Mouse (Mus musculus) cerebellum, adult 2 months (tissue): ENCODE measurements around the gene Uncx.

ENCODE experiments used
- CTCF ChIP-seq: fragments of 200-500 bp; IDR thresholded peaks from 2 replicates; pipeline ENCODE4 v1.5.1; 2011; ENCODE audit warnings: low read depth, mild to moderate bottlenecking, control low read depth, low read length, moderate library complexity, borderline replicate concordance; ENCODE audit not compliant: insufficient read depth
- POLR2A ChIP-seq: fragments of 200-500 bp; IDR thresholded peaks from 2 replicates; pipeline ENCODE4 v1.6.1; 2011; ENCODE audit warnings: low read length, control low read depth, borderline replicate concordance; ENCODE audit not compliant: insufficient read depth

DNA sequence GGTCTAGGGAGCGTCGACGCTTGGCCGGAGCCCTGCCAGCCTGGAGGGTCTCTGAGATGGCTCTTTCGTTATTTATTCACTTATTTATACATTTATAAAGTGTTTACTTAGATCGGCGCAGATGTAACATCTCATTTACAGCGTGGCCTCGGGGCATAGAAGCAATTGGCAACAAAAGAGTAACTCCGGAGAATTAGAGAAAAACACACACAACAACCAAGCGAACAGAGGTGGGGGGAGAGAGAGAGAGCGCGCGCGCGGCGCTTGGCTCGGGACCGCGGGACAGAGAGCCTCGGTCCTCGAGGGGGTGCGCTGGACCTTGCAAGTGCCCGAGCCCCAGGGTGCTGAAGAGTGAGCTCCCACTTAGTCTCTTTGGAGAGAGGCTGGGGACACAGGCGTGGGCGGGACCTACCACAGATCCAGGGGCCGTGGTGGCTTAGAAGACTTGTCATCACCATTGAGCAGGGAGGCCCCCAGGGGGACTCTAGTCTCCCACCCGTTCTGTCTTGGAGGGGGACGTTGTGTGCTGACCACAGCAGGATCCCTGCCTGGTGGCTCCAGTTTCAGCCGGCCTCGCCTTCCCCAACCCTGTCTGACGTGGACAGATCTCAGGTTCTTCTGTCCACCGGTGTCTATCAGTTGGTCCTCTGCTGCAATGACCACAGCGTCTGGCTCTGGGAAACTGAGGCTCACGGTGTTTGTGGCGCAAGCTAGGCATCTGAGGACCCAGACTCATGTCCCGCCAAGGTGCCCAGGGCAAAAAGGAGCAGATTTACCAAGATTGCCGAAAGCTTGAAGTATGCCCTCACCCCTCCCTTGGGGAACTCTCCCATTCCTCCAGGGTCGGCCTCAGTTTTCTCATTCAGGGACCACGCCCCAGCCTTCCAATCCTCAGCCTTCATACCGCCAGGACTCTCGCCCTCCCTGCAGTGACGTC lies 14.5 kb downstream of the Uncx start:
- TF ChIP-seq POLR2A (no peak), CTCF (no peak)
